Mouse (Mus musculus) layer of hippocampus, postnatal 14 days (tissue): ENCODE measurements around the gene Rala. TPM values are rescaled to one million over a fixed set of nuclear protein-coding genes. Genes with fewer than 3 reads are reported as not detected.

Source experiments
- DNase-seq, 2 experiments: peaks; one replicate each; pipeline ENCODE4 v3.0.0; 2021 to 2022; ENCODE audit warnings: low spot score in 2 of 2, mixed read lengths in 1 of 2
- total RNA-seq, 2 experiments: library from RNA; stranded (reverse); gene quantifications; 2 replicates each; pipeline ENCODE4 v1.2.3; 2021

Rala gene
- total RNA-seq, 2 experiments from 2014 or later, result 86.1 to 87.7 TPM

GRCm38 (mm10) chr13:17891545-17891944 is 52.5 kb downstream of the Rala start:
- no peak for DNase-seq

GRCm38 (mm10) chr13:17884211-17884610 is 59.8 kb downstream of the Rala start:
- no peak for DNase-seq

DNA sequence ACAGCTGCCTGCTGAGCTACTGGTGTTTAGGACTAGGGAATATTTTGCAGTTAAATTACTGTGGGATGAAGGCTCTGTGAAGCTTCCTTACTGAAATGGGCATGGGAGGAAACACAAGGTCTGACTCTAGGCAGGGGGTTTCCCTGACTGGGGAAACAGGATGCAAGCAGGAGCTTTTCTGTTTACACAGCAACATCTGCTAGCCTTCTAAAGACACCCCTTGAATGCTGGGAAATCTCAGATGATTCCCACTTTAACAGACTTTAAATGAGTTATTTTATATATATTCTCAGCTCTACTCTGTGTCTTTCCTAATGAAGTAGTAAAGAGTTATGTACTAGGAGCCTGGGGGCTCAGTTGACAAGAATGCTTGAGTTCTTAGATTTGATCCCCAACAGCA is 65.0 kb downstream of the Rala start:
- no peak for DNase-seq

- peak in 1 of 2 experiments; percentile 34 for DNase-seq
Measured at GRCm38 (mm10) chr13:17866741-17867140, 77.3 kb downstream of the Rala start.

DNA sequence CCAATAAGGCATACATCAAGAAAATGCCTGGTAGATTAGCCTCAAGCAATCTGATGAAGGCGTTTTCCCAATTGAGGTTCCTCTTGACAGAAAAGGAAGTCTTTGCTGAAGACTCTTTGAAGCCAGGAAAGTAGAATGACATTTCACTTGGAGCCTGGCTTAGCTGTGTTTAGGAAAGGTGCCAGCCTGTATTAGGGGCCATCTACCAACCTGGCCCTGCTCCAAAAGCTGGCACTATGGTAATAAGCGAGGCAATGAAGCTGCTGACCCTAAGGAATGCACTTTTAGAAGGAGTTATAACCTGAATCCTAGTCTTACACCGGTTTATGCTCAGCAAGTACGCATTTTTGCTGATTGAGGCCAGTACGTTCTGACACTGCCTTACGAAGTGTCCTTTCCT is 83.5 kb downstream of the Rala start:
- DNase-seq, result no peak

DNA sequence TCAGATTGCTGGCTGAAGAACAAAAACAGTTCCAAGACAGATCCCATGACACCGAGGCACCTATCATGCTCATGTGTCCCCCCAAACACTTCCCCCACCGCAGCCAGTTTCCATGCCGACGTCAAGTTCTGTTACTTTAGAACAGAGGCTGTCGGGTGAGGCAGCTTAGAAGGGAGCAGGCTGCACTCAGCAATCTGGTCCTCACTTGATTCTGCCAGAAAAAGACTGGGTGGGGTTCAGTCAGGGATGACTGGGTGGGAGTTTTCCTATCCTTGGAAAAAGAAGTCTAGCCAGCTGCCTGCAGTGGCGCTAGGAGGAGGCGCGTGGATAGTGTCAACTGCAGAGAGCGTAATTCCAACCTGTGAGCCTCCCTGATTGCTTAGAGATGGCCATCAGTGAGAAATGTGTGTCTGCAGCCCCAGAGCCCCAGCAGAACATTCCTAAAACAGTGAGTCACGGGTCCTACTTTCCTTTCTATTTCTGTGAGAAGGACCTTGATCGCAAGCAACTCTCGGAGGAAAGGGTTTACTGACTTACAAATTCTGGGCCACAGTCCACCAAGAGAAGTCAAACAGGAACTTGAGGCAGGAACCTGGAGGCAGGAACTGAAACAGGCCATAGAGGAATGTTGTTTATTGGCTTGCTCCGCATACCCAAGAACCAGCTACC is 84.5 kb downstream of the Rala start:
- DNase-seq, result peak; percentile 43 to 61

DNA sequence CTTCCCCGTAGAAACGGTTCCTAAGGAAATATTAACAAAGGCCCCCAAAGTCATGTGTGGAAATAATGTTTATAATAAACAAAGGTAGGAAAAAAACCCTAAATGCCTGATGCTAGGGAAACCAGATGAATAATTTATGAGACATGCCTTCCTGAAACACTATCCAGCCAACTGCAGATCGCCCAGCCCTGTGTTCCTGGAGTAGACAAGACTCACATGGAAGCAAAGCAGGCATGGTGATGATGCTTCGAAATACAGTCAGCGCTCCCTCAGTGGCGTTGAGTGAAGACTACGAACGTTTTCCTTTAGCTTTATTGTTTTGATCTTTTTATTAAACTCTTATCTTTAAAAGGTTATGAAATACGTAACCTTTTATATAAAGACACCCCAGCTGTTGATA is 87.0 kb downstream of the Rala start:
- no peak for DNase-seq

DNA sequence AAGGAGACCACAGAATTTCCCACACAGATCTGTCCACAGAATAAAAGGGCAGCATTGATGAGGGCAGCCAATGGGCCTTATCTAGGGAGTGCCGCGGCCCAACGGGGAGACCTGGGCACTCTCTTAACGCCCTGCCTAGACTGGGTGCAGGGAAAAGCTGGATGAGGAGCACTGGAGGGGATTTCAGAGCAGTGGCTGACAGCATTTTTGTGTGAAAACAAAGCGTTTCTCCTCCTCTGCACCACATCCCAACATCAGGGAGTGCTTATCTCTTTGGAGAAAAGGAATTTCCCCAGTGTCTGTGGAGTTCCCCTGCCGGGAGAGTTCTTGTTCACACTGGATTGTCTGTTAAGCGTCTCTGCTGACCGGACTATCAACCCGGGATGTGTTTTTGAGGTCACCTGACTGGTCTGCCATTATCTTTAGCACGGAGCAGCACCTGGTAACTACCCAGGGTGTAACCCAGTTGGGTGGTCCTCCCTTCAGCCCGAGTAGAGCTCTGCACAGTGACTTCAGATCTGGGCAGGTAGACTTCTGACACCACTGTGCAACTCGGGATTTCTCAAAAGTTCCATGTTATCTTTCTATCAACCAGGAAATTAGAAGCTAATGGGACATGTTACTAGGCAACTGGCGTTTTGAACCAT is 88.4 kb downstream of the Rala start:
- DNase-seq, result no peak

DNA sequence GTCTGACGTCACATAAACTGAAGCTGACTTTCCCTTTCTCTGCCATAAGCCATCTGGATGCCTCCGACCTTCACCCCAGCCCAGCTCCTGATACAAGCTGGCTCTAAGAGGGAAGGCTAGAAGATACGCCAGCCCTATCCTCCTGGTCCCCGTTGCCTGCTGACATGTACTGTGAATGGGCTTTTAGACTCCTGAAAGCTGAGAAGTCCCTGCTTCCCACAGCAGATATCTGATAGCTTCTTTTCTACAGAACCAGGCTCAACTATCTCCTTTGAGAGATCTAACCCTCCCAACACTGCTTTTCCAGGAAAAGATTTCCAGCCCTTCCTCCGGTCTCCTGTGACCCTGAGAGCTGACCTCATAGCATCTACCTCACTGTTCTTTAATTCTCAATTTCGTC is 89.3 kb downstream of the Rala start:
- DNase-seq, result no peak

- no peak for DNase-seq
Measured at GRCm38 (mm10) chr13:17843336-17843735, 100.7 kb downstream of the Rala start.

DNA sequence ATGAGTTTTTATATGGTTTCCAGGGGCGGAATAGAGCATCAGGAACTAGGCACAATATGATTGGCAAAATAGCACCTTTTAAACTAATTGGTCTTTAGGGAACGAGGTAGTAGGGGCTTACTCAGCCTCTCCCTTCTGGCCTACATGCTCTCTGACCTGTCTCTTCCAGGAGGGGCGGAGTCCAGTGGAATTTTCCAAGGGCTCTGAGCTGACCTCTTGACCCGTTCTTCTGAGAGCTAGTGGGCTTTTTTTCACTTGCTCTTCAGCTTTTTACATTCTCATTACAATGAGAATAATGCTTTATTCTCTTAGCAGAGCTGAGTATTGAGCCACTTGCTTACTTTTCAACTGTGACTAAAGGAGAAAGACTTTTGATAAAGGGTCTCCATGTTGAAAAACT is 101.3 kb downstream of the Rala start:
- no peak for DNase-seq

DNA sequence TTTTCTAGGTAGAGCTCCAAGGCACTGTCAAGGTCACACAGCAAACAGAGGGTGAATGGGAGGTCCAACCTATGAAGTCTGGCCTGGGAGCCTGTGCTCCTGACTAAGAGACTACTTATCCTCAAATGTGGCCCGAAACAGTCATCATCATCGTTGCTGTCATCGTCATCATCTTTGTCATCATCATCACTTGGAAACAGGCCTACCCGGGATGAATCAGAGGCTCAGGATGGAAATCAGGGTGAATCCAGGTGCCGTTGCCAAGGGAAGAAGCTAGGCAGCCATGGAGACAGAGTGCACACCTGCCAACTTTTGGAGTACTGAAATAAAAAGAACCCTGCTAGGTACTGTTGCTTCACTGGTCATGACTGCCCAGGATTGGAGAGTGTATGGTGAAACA is 104.9 kb downstream of the Rala start:
- DNase-seq, result peak in 1 of 2 experiments; percentile 32

- peak in 1 of 2 experiments; percentile 70 for DNase-seq
Measured at GRCm38 (mm10) chr13:17838484-17838851, 105.6 kb downstream of the Rala start.

GRCm38 (mm10) chr13:17837610-17838483 is 106.2 kb downstream of the Rala start:
- peak; percentile 47 to 55 for DNase-seq

- no peak for DNase-seq
Measured at GRCm38 (mm10) chr13:17836808-17837207, 107.2 kb downstream of the Rala start.

DNA sequence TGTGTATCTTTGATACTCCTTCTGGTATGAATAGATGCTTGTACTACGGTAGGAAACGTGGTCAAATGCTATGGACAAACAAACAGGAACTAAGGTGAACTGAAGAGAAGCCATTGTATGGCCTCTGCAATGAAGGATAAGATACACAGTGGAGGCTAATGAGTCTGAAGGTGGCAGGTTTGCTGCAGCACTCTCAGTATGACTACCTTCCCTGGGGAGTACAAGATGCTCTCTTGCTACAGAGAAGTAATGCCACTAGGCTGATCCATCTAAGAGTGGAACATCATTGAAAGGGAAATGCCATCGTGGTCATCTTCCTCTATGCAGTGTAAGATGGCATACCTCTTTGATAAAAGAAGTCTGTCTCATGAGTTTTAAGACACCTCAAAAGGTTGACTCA is 111.1 kb downstream of the Rala start:
- DNase-seq, result no peak

Other genes starting within 250 kb of the Rala start
- gene Mplkip, start 249.0 kb downstream of the Rala start, total RNA-seq, result 10 to 100 TPM; 18.4 to 19.5 TPM
- 1 to 10 TPM; 1.5 to 2.5 TPM for gene Sugct, start 248.7 kb downstream of the Rala start, total RNA-seq
- 10 to 100 TPM; 52.9 to 58.0 TPM for gene Cdk13, start 139.1 kb downstream of the Rala start, total RNA-seq
- 10 to 100 TPM; 24.3 to 24.9 TPM for gene Yae1d1, start 49.1 kb upstream of the Rala start, total RNA-seq